Mouse (Mus musculus) lung, embryonic 16.5 days (tissue): ENCODE data around the gene Susd1. TPM values are rescaled to one million over a fixed set of nuclear protein-coding genes. Genes with fewer than 3 reads are reported as not detected.

ENCODE experiments used
- ATAC-seq: fragments of 200-750 bp; cut with Nextera tagmentation; 2 replicates; pipeline ENCODE4 v1.8.0; 2017; ENCODE audit warnings: low read depth, mild to moderate bottlenecking, moderate library complexity
- H3K27ac ChIP-seq: fragments of 300-500 bp; sonication (generic); 2 replicates; pipeline ENCODE4 v1.5.1; 2014; ENCODE audit warnings: mild to moderate bottlenecking, control low read depth, low read length
- H3K27me3 ChIP-seq: fragments of 300-500 bp; sonication (generic); 2 replicates; pipeline ENCODE4 v1.6.1; 2014; ENCODE audit warnings: low read depth, low read length, mixed read lengths; ENCODE audit not compliant: control insufficient read depth, insufficient read depth
- H3K36me3 ChIP-seq: fragments of 300-500 bp; sonication (generic); 2 replicates; pipeline ENCODE4 v1.6.1; 2014; ENCODE audit warnings: low read length; ENCODE audit not compliant: control insufficient read depth, insufficient read depth
- H3K4me1 ChIP-seq: fragments of 300-500 bp; sonication (generic); replicated peaks from 2 replicates; pipeline ENCODE4 v1.6.1; 2014; ENCODE audit warnings: low read length, mixed read lengths; ENCODE audit not compliant: control insufficient read depth, insufficient read depth
- H3K4me2 ChIP-seq: fragments of 300-500 bp; sonication (generic); 2 replicates; pipeline ENCODE4 v1.6.1; 2014; ENCODE audit warnings: low read depth, low read length, control low read depth
- H3K4me3 ChIP-seq: fragments of 300-500 bp; sonication (generic); 2 replicates; pipeline ENCODE4 v1.5.1; 2014; ENCODE audit warnings: mild to moderate bottlenecking, low read length, control low read depth
- H3K9ac ChIP-seq: fragments of 300-500 bp; sonication (generic); 2 replicates; pipeline ENCODE4 v1.6.1; 2014; ENCODE audit warnings: low read length, control low read depth
- H3K9me3 ChIP-seq: fragments of 300-500 bp; sonication (generic); 2 replicates; pipeline ENCODE4 v1.6.1; 2016; ENCODE audit warnings: low read length; ENCODE audit not compliant: control insufficient read depth
- WGBS: fragments of 180-500 bp; shearing (Covaris S2); extraction: QIAGEN DNeasy Blood & Tissue Kit; methylation state at CpG from one replicate; pipeline ENCODE4 v1.1.7; 2014; 5-methylcytosine and 5-hydroxymethylcytosine counted together
- polyA plus RNA-seq: library from polyadenylated mRNA; unstranded; fragments of >200 nt; fragmentation: Nextera tagmentation; extraction: Ambion mirVana; gene quantifications from 2 replicates; pipeline ENCODE4 v1.2.1, GENCODE M21; 2015

The Susd1 gene
- polyA plus RNA-seq, 1 experiment from 2014 or later: 8.6 TPM

DNA sequence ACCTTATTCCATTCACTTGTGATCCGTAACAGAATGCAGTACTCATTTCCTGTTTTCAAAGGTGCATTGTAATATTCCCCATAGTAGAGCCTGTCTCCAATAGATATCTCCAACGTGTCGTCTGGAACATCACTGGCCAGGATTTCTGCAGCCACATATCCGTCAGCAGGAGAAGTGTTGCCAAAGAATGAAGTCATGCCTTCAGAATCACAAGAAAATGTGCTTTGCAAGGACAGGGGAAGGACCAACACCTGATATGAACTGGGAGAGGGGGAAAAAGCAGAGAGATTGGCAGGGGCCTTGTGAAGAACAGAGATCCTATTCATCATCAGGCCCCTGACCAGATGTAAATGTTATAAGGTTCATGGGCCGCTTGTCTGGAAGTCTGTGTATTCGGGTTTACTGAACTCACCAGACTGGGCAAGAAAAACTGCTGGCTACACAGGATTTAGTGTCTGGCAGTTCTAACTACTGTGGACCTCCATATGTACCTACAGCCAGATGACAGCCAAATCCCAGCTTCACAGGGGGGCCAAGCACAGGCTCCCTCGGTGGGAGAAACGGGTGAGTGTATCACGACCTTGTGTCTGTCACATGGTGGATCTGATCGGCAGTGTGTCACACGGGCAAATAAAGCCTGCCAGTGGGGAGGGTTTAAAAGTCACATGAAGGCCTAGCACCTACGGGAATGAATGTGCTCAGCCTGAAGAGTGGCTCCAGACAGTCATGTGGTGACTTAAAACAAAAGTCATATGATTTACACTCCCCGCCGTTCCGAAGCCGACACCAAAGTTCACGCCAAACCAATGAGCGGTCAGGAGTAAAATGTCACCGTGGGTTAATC lies 108.8 kb downstream of the Susd1 start:
- WGBS: 76% methylated on average over 19 of the region's 19 CpGs
- H3K27ac ChIP-seq: no peak overlapping the region
- H3K9ac ChIP-seq: no peak overlapping the region; the same call in 1 of the 2 replicates
- no peak for ATAC-seq
- no peaks in the 10 kb centered on the region for H3K27me3 ChIP-seq
- no peak overlapping the region for H3K4me2 ChIP-seq
- H3K4me3 ChIP-seq: no peak overlapping the region
- H3K4me1 ChIP-seq: peaks cover 18% of the 10 kb centered on the region
- no peaks in the 10 kb centered on the region for H3K36me3 ChIP-seq
- no peaks in the 10 kb centered on the region for H3K9me3 ChIP-seq

DNA sequence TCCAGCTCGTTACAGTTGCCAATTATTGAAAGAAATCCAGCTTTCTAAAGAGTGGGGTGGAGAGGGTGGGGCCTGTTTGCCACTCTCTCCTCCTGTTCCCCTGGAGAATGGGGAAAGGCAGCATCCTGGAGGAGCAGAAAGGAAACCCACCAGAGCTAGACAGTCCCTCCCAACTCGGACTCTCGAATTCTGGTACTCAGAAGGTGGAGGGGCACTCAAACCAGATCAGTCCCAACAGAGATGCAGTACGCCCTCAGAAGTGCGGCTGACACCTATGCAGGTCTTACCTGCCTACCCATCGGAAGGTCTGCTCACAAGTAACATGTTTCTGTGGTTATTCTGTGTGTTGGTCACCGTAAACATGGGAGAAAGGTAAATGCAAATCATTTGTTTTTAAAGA lies 109.6 kb downstream of the Susd1 start:
- no peak overlapping the region for H3K4me2 ChIP-seq

DNA sequence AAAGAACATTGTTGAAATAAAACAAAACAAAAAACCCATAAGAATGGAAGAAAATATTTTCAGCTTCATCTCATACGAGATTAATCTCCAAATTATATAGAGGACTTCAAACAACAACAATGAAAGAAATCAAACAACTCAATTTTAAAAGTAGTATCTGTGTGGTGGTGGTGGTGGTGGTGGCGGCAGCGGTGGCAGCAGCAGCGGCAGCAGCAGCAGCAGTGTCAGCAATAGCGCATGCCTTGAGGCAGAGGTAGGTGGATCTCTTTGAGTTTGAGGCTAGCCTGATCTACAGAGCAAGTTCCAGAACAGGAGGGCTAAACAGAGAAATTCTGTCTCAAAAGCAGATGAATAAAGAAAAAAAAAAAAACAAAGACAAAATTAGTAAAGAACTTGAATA lies 110.4 kb downstream of the Susd1 start:
- Histone ChIP-seq H3K27ac (no peak overlapping the region), H3K4me2 (no peak overlapping the region), H3K4me3 (no peak overlapping the region), H3K4me1 (peaks cover 24% of the 10 kb centered on the region), H3K9ac (no peak overlapping the region), H3K36me3 (no peaks in the 10 kb centered on the region), H3K9me3 (no peaks in the 10 kb centered on the region), H3K27me3 (no peaks in the 10 kb centered on the region)
- WGBS: 92% methylated on average over 5 of the region's 5 CpGs
- no peak for ATAC-seq

More for the DNA sequence above, 109.6 kb downstream of the Susd1 start:
- H3K9me3 ChIP-seq: no peaks in the 10 kb centered on the region
- 88% methylated on average over 7 of the region's 7 CpGs for WGBS
- no peak for ATAC-seq
- no peaks in the 10 kb centered on the region for H3K36me3 ChIP-seq
- peaks cover 18% of the 10 kb centered on the region for H3K4me1 ChIP-seq
- H3K27ac ChIP-seq: no peak overlapping the region
- H3K9ac ChIP-seq: no peak overlapping the region
- no peak overlapping the region for H3K4me3 ChIP-seq
- no peaks in the 10 kb centered on the region for H3K27me3 ChIP-seq

DNA sequence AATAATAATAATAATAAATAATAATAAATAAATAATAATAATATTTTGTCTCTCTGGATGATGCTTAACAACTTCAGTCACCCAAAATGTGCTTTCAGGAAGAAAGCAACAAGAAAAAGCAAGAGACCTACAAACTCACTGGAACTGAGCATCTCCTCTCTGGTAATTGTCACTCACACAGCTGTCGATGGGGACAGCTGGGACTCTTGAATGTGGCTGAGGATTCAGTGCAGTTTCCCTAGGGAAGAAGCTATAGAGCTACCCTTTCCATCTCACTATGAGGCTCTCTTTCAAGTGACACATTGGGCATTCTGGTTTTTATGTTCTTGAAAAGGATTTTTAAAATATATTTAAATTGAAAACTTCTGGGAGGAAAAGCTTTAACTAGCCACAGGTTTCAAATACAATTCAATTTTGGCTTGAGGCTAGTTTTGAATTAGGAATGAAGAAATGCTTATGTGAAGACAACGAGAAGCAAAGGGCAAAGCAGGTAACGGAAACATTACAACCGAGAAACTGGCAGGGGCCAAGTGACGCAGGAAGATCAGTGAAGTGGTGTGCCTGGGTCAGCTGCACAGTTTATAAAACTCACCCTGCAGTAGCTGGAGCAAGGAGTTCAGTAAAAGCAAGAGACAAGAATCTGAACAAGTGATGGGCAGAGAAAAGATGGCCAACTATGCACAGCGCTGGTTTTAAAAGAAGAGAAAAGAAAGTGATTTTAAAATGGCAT lies 112.2 kb downstream of the Susd1 start:
- 78% methylated on average over 6 of the region's 6 CpGs for WGBS
- H3K4me1 ChIP-seq: peaks cover 13% of the 10 kb centered on the region
- ATAC-seq: no peak
- no peaks in the 10 kb centered on the region for H3K36me3 ChIP-seq
- no peak overlapping the region for H3K4me2 ChIP-seq
- H3K27ac ChIP-seq: no peak overlapping the region
- no peaks in the 10 kb centered on the region for H3K27me3 ChIP-seq
- H3K9ac ChIP-seq: no peak overlapping the region
- H3K9me3 ChIP-seq: no peaks in the 10 kb centered on the region
- no peak overlapping the region for H3K4me3 ChIP-seq

DNA sequence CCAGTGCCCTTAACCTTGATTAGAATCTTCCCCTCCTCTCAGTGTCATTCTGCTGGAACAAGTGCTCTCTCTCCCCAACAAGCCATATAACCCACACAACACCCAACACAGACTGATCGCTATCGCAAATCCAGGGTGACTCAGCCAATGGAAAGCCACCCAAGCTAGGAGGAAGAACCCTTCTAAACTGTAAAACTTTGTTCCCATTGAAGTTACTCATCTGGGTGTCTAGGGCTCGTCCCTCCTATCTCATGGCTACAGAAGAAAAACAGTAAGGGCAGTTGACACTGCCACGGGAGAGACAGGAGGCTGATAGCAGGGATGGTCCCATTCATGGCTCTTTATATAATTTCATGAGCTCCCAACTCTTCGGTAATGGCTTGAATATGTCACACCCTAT lies 114.1 kb downstream of the Susd1 start:
- Histone ChIP-seq H3K27ac (no peak overlapping the region), H3K9me3 (no peaks in the 10 kb centered on the region), H3K4me1 (peaks cover 15% of the 10 kb centered on the region), H3K36me3 (no peaks in the 10 kb centered on the region), H3K4me2 (no peak overlapping the region), H3K9ac (no peak overlapping the region), H3K27me3 (no peaks in the 10 kb centered on the region), H3K4me3 (no peak overlapping the region)
- no peak for ATAC-seq
- 83% methylated on average over 5 of the region's 5 CpGs for WGBS

DNA sequence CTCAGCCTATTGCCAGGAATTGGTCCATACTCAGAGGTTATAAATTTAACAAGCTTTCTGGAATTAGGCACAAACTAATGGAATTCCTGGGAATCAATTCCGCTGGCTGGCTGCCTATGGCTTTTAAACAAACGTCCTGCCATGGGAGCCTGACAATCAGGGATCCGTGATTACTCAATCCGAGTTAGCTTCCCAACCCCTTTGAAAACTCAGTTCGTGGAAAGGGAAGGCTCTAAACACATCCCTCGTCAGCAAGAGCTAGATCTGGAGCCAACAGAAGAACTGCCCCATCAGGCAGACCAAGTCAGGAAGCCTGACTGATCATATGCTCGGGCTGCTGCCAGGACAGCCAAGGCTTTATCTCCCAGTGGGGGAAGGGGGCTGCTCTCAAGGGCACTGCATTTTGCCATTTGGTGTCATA lies 115.2 kb downstream of the Susd1 start:
- Histone ChIP-seq H3K4me3 (no peak overlapping the region), H3K27me3 (no peaks in the 10 kb centered on the region), H3K4me1 (peaks cover 21% of the 10 kb centered on the region), H3K36me3 (no peaks in the 10 kb centered on the region), H3K9ac (no peak overlapping the region), H3K4me2 (no peak overlapping the region), H3K27ac (peak overlapping the region; percentile 62), H3K9me3 (no peaks in the 10 kb centered on the region)
- WGBS: 13% methylated on average over 7 of the region's 7 CpGs
- peak; percentile 80 for ATAC-seq

DNA sequence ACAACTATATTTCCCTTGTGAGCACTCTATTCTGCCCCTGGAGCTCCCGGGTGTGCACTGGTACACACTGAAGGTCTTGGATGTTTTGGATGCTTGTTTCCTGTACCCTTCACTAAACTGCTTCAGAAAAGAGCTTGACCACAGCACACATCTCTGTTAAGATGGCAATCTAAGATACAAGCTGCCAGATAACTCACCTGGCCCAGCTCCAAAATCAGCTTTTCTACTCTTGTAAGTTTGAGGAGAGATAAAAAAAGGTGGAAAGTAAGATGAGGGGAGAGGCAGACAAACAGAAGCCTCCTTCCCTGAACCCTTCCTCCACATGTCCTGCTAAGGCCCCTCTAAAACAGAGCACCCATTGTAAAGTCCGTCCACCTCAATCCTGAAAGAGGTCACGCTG lies 115.7 kb downstream of the Susd1 start:
- Histone ChIP-seq H3K4me2 (no peak overlapping the region), H3K36me3 (no peaks in the 10 kb centered on the region), H3K9me3 (no peaks in the 10 kb centered on the region), H3K27me3 (no peaks in the 10 kb centered on the region), H3K4me1 (peaks cover 21% of the 10 kb centered on the region), H3K9ac (no peak overlapping the region), H3K4me3 (no peak overlapping the region), H3K27ac (peak overlapping the region; percentile 62)
- no peak for ATAC-seq
- WGBS: 47% methylated on average over 3 of the region's 3 CpGs

DNA sequence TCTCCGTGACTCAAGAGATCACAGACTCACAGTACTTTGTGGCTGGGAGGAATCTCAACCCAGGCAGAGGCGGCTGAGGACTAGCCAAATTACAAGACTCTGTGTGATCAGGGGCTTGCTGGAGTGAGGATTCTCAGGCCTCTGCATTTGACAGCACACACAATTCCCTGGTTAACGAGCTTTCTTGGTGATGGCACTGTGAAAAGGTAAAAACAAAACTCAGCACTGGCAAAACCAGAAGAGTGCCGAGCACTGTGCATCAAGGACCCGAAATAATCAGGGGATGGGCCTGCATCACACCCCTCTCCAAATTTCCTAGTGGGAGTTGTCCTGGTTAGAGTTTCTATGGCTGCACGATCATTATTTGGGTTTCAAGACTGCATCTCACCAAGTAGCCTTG lies 116.4 kb downstream of the Susd1 start:
- Histone ChIP-seq H3K4me2 (no peak overlapping the region), H3K9me3 (no peaks in the 10 kb centered on the region), H3K9ac (no peak overlapping the region), H3K36me3 (no peaks in the 10 kb centered on the region), H3K4me1 (peaks cover 21% of the 10 kb centered on the region), H3K27ac (no peak overlapping the region), H3K27me3 (no peaks in the 10 kb centered on the region), H3K4me3 (no peak overlapping the region)
- 87% methylated on average over 6 of the region's 6 CpGs for WGBS
- ATAC-seq: no peak

DNA sequence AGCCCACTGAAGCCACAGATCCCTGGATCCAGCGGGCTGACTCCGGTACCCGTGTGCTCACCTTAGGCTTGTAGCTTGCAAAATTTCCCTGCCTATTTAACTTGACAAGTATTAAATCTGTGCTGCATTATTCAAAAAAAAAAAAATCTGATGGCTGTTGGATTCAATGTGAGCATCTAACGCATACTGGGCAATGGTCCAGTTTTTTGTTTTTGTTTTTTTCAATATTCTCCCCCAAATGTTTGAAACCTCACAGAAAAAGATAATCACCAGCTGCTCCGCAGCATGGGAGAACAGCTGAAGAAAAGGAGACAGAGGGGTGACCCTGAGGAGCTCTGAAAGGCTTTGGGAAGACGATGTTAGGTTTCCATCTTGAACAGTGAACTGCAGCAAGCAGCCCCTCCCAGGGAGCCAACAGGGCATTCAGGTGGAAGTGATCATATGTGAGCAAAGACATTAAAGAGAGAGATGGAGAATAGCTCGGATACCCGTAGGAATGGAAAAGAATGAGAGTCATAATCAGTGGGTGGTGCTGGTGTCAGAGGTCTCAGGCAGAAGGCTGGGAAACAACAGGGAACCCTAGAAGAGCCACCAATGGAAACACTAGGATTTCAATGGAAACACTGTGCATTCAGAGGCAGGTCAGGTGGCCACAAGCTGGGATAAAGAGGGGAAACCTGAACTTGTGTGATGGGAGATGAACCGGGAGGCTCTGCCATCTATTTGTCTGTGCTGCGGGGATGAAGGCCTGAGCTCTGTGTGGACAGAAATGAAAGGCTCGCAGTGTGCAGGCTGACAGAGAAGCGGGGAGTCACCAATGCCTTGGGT lies 117.0 kb downstream of the Susd1 start:
- Histone ChIP-seq H3K4me1 (peaks cover 21% of the 10 kb centered on the region), H3K9ac (no peak overlapping the region), H3K9me3 (no peaks in the 10 kb centered on the region), H3K4me2 (no peak overlapping the region), H3K27me3 (no peaks in the 10 kb centered on the region), H3K4me3 (no peak overlapping the region), H3K36me3 (no peaks in the 10 kb centered on the region), H3K27ac (no peak overlapping the region)
- 76% methylated on average over 12 of the region's 12 CpGs for WGBS
- no peak for ATAC-seq
